Comparison of ENCODE assay signal across 34 mouse cellular contexts in genomic region chr14:57235276-57235675, GRCm38 (mm10).
"Had no signal": no experiment of that assay in that cellular context is flagged by ENCODE, and none has a peak within 500 bp of the region (broad histone marks: within the 10 kb centered on the region; RNA-seq: fewer than 3 reads in every experiment).

No protein-coding gene starts in this region.

- H3K9me3 ChIP-seq: heart, embryonic 12.5 days; heart, embryonic 13.5 days; heart, embryonic 15.5 days; hindbrain, embryonic 10.5 days; hindbrain, embryonic 12.5 days; hindbrain, embryonic 13.5 days; hindbrain, embryonic 15.5 days; intestine, embryonic 15.5 days; kidney, embryonic 15.5 days had no signal

- DNase-seq: heart, postnatal 10 days; heart, postnatal 14 days; heart, postnatal 36 days; kidney, adult 11 months; kidney, adult 18-20 months; kidney, adult 2 months; kidney, adult 8-10 months; kidney, adult 9 months; kidney, postnatal 10 days; kidney, postnatal 14 days; kidney, postnatal 25 days; kidney, postnatal 36 days; kidney, postnatal 4 days; layer of hippocampus, adult 9-11 months; layer of hippocampus, postnatal 36 days had no signal

- H3K4me3 ChIP-seq: heart, embryonic 12.5 days; heart, embryonic 13.5 days; heart, embryonic 15.5 days; hindbrain, embryonic 10.5 days; hindbrain, embryonic 12.5 days; hindbrain, embryonic 13.5 days; hindbrain, embryonic 15.5 days; intestine, embryonic 15.5 days; kidney, embryonic 15.5 days; layer of hippocampus, adult 2 months; left cerebral cortex, adult 2 months had no signal

- H3K27me3 ChIP-seq: heart, embryonic 12.5 days; heart, embryonic 15.5 days; hindbrain, embryonic 12.5 days; hindbrain, embryonic 13.5 days; hindbrain, embryonic 15.5 days; intestine, embryonic 15.5 days; kidney, embryonic 15.5 days had no signal

- H3K9ac ChIP-seq: heart, embryonic 12.5 days; heart, embryonic 13.5 days; heart, embryonic 15.5 days; hindbrain, embryonic 12.5 days; hindbrain, embryonic 13.5 days; hindbrain, embryonic 14.5 days; hindbrain, embryonic 15.5 days; intestine, embryonic 15.5 days; kidney, embryonic 15.5 days had no signal

- H3K4me1 ChIP-seq: heart, embryonic 15.5 days; hindbrain, embryonic 12.5 days; hindbrain, embryonic 15.5 days; intestine, embryonic 15.5 days had no signal

- H3K36me3 ChIP-seq: heart, embryonic 12.5 days; heart, embryonic 13.5 days; heart, embryonic 15.5 days; hindbrain, embryonic 10.5 days; hindbrain, embryonic 12.5 days; hindbrain, embryonic 13.5 days; hindbrain, embryonic 15.5 days; intestine, embryonic 15.5 days; kidney, embryonic 15.5 days had no signal

- H3K27ac ChIP-seq: heart, embryonic 13.5 days; heart, embryonic 15.5 days; hindbrain, embryonic 12.5 days; hindbrain, embryonic 13.5 days; hindbrain, embryonic 14.5 days; hindbrain, embryonic 15.5 days; hindbrain, postnatal 0 days; intestine, embryonic 15.5 days; kidney, embryonic 15.5 days; kidney, postnatal 0 days; layer of hippocampus, adult 2 months; left cerebral cortex, adult 2 months had no signal

- H3K4me2 ChIP-seq: heart, embryonic 11.5 days; heart, embryonic 12.5 days; heart, embryonic 13.5 days; heart, embryonic 15.5 days; hindbrain, embryonic 12.5 days; hindbrain, embryonic 13.5 days; hindbrain, embryonic 14.5 days; hindbrain, embryonic 15.5 days; intestine, embryonic 15.5 days; kidney, embryonic 15.5 days had no signal

- ATAC-seq: hindbrain, embryonic 16.5 days; hindbrain, postnatal 0 days; inflammation-experienced regulatory T-cells, adult 6 months; intestine, embryonic 15.5 days; intestine, embryonic 16.5 days; intestine, postnatal 0 days had no signal
